Mouse (Mus musculus) MEL (cell line): ENCODE results near the gene Vti1a. TPM values are rescaled to one million over a fixed set of nuclear protein-coding genes. Genes with fewer than 3 reads are reported as not detected.
A peak's percentile ranks its signal among the peaks of the same experiment; 100 is the strongest.

Source experiments
- DNase-seq: peaks from one replicate; pipeline ENCODE4 v3.0.0; 2011; ENCODE audit warnings: low read depth, low spot score
- H3K27ac ChIP-seq: 2 replicates; pipeline ENCODE4 v1.5.1; 2012; ENCODE audit warnings: low read depth, mild to moderate bottlenecking, control low read depth, low read length, moderate library complexity; ENCODE audit not compliant: control insufficient read depth
- H3K27me3 ChIP-seq, 2 experiments: fragments of 150-350 bp in 1 of 2; sonication (generic) in 1 of 2; 2 replicates each; pipeline ENCODE4 v1.6.1; 2012; ENCODE audit warnings: low read length in 2 of 2, mild to moderate bottlenecking in 2 of 2, improper control_type of control experiment in 1 of 2, moderate library complexity in 1 of 2; ENCODE audit not compliant: insufficient read depth in 2 of 2, control insufficient read depth in 1 of 2
- H3K36me3 ChIP-seq, 2 experiments: 2 replicates each; pipeline ENCODE4 v1.6.1; 2012 to 2014; ENCODE audit warnings: low read length in 2 of 2, improper control_type of control experiment in 1 of 2, inconsistent platforms in 1 of 2, mild to moderate bottlenecking in 1 of 2; ENCODE audit not compliant: insufficient read depth in 2 of 2, control insufficient read depth in 1 of 2
- H3K4me1 ChIP-seq, 2 experiments: fragments of 150-350 bp in 1 of 2; sonication (generic) in 1 of 2; 2 replicates each; pipeline ENCODE4 v1.6.1; 2012; ENCODE audit warnings: low read length in 2 of 2, improper control_type of control experiment in 1 of 2, mild to moderate bottlenecking in 1 of 2; ENCODE audit not compliant: insufficient read depth in 2 of 2, control insufficient read depth in 1 of 2
- H3K4me3 ChIP-seq, 2 experiments: fragments of 150-350 bp in 1 of 2; sonication (generic) in 1 of 2; 2 replicates each; pipeline ENCODE4 v1.5.1; 2012; ENCODE audit warnings: low read depth in 2 of 2, low read length in 2 of 2, mild to moderate bottlenecking in 2 of 2, moderate library complexity in 2 of 2, control low read depth in 1 of 2, improper control_type of control experiment in 1 of 2; ENCODE audit not compliant: control insufficient read depth in 1 of 2, insufficient read depth in 1 of 2
- H3K79me2 ChIP-seq: 2 replicates; pipeline ENCODE4 v1.6.1; 2012; ENCODE audit warnings: mild to moderate bottlenecking, low read length, moderate library complexity; ENCODE audit not compliant: control insufficient read depth, poor library complexity, insufficient read depth
- H3K9ac ChIP-seq: 2 replicates; pipeline ENCODE4 v1.6.1; 2012; ENCODE audit warnings: low read depth, mild to moderate bottlenecking, control low read depth, low read length, moderate library complexity; ENCODE audit not compliant: control insufficient read depth, poor library complexity, severe bottlenecking
- H3K9me3 ChIP-seq: fragments of 150-350 bp; sonication (generic); replicated peaks from 2 replicates; pipeline ENCODE4 v1.6.1; 2012; ENCODE audit warnings: mild to moderate bottlenecking, low read length, improper control_type of control experiment, moderate library complexity; ENCODE audit not compliant: insufficient read depth
- BHLHE40 ChIP-seq: IDR thresholded peaks from 2 replicates; pipeline ENCODE4 v1.6.1; 2012; ENCODE audit warnings: low read depth, mild to moderate bottlenecking, inconsistent platforms, low read length, improper control_type of control experiment, borderline replicate concordance
- CHD2 ChIP-seq: IDR thresholded peaks from 2 replicates; pipeline ENCODE4 v1.6.1; 2011; ENCODE audit warnings: low read length, improper control_type of control experiment
- EP300 ChIP-seq, 2 experiments: IDR thresholded peaks; 2 replicates each; pipeline ENCODE4 v1.6.1; 2011; ENCODE audit warnings: improper control_type of control experiment in 2 of 2, low read length in 2 of 2, low read depth in 1 of 2, mild to moderate bottlenecking in 1 of 2
- ETS1 ChIP-seq: IDR thresholded peaks from 2 replicates; pipeline ENCODE4 v1.6.1; 2012; ENCODE audit warnings: low read depth, mild to moderate bottlenecking, inconsistent platforms, low read length, improper control_type of control experiment, moderate library complexity
- GATA1 ChIP-seq: IDR thresholded peaks from 2 replicates; pipeline ENCODE4 v1.6.1; 2011; ENCODE audit warnings: low read depth, low read length, improper control_type of control experiment
- JUND ChIP-seq: IDR thresholded peaks from 2 replicates; pipeline ENCODE4 v1.6.1; 2011; ENCODE audit warnings: low read depth, mild to moderate bottlenecking, improper control_type of control experiment, low read length
- MAX ChIP-seq: IDR thresholded peaks from 2 replicates; pipeline ENCODE4 v1.6.1; 2011; ENCODE audit warnings: low read length, improper control_type of control experiment
- MYB ChIP-seq: IDR thresholded peaks from 2 replicates; pipeline ENCODE4 v1.6.1; 2011; ENCODE audit warnings: mild to moderate bottlenecking, low read depth, low read length, improper control_type of control experiment
- MYC ChIP-seq: IDR thresholded peaks from 2 replicates; pipeline ENCODE4 v1.6.1; 2011; ENCODE audit warnings: low read depth, mild to moderate bottlenecking, low read length, improper control_type of control experiment, moderate library complexity
- NELFE ChIP-seq: IDR thresholded peaks from 2 replicates; pipeline ENCODE4 v1.6.1; 2011; ENCODE audit warnings: low read depth, low read length, improper control_type of control experiment
- POLR2AphosphoS2 ChIP-seq: IDR thresholded peaks from 2 replicates; pipeline ENCODE4 v1.6.1; 2011; ENCODE audit warnings: low read length, improper control_type of control experiment
- POLR2AphosphoS5 ChIP-seq: IDR thresholded peaks from 2 replicates; pipeline ENCODE4 v1.6.1; 2012; ENCODE audit warnings: low read depth, borderline replicate concordance, mild to moderate bottlenecking, inconsistent platforms, low read length, moderate library complexity, mixed read lengths
- RCOR1 ChIP-seq: IDR thresholded peaks from 2 replicates; pipeline ENCODE4 v1.6.1; 2012; ENCODE audit warnings: low read depth, mild to moderate bottlenecking, inconsistent platforms, low read length, improper control_type of control experiment
- SIN3A ChIP-seq: IDR thresholded peaks from 2 replicates; pipeline ENCODE4 v1.6.1; 2012; ENCODE audit warnings: low read length, improper control_type of control experiment, inconsistent platforms
- TAL1 ChIP-seq: IDR thresholded peaks from 2 replicates; pipeline ENCODE4 v1.6.1; 2012; ENCODE audit warnings: mild to moderate bottlenecking, inconsistent platforms, low read length, moderate library complexity, mixed read lengths
- TBP ChIP-seq: IDR thresholded peaks from 2 replicates; pipeline ENCODE4 v1.8.0; 2011; ENCODE audit warnings: low read depth, low read length, improper control_type of control experiment
- UBTF ChIP-seq: IDR thresholded peaks from 2 replicates; pipeline ENCODE4 v1.6.1; 2012; ENCODE audit warnings: low read depth, mild to moderate bottlenecking, inconsistent platforms, low read length, improper control_type of control experiment, moderate library complexity, borderline replicate concordance; ENCODE audit not compliant: insufficient read depth
- USF1 ChIP-seq: IDR thresholded peaks from 2 replicates; pipeline ENCODE4 v1.6.1; 2014; ENCODE audit warnings: low read depth, mild to moderate bottlenecking, inconsistent platforms, low read length, improper control_type of control experiment, moderate library complexity
- ZNF384 ChIP-seq: IDR thresholded peaks from 2 replicates; pipeline ENCODE4 v1.6.1; 2012; ENCODE audit warnings: low read depth, mild to moderate bottlenecking, inconsistent platforms, low read length, improper control_type of control experiment
- polyA plus RNA-seq, 2 experiments: library from polyadenylated mRNA; stranded (reverse) in 1 of 2; unstranded in 1 of 2; fragments of >175 nt in 1 of 2; fragments of >200 nt in 1 of 2; gene quantifications; 2 replicates each; pipeline versions ENCODE4 v1.2.1 to v1.2.4; 2012; ENCODE audit warnings: low replicate concordance in 2 of 2, low read depth in 1 of 2; ENCODE audit not compliant: insufficient read length in 2 of 2, insufficient read depth in 1 of 2, missing spikeins in 1 of 2
- total RNA-seq: library from RNA; depleted of rRNA; stranded (reverse); fragments of 300-350 nt; gene quantifications from 2 replicates; pipeline ENCODE4 v1.2.3, GENCODE M21; 2012

Vti1a gene
- total and polyA plus RNA-seq, 3 experiments = 37.2 to 119 (median 42.8) TPM

GRCm38 (mm10) chr19:55565523-55566369, 249.7 kb downstream of the Vti1a start (continued):
- TF ChIP-seq NELFE = no peak
- TF ChIP-seq GATA1 = peak; percentile 84
- peak; percentile 85 for TF ChIP-seq RCOR1
- peak; percentile 91 for TF ChIP-seq ETS1
- 0 out of 2 replicates have a peak, but pooled peaks have one; percentile 27 for TF ChIP-seq TBP
- no peak for TF ChIP-seq MAX
- no peak for TF ChIP-seq MYB
- TF ChIP-seq UBTF = no peak
- TF ChIP-seq POLR2AphosphoS2 = no peak
- TF ChIP-seq POLR2AphosphoS5 = no peak
- no peak for TF ChIP-seq USF1
- peak; percentile 59; the same call in 1 of the 2 replicates for TF ChIP-seq BHLHE40
- TF ChIP-seq ZNF384 = peak; percentile 87
- no peak for TF ChIP-seq CHD2

DNA sequence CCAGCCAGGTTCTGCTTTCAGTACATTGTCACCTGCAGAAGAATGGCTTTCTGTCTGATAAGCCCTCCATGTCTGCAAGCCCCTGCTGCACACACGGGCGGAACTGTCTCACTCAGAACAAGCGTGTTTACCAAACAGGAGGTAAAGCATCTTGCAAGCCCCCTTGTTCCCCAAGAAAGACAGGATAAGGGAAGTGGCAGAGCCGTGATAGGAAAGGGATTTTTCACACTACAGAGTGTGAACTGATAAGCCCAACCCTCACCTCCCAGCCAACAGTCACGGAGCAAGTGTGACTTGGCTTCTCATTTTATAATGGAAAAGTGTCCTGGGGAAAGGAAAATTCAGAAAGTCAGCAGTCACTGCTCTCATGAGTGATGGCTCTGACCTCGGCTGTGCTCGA, 253.0 kb downstream of the Vti1a start:
- Histone ChIP-seq H3K9ac (no peak overlapping the region), H3K36me3 (peaks cover 0 to 37% of the 10 kb centered on the region in 2 experiments; a peak in 2 of 4 replicates), H3K27me3 (no peaks in the 10 kb centered on the region), H3K4me3 (no peak overlapping the region), H3K9me3 (no peaks in the 10 kb centered on the region)
- peak; percentile 37 for DNase-seq
- peak; percentile 41 to 62 for TF ChIP-seq EP300 (IDR thresholded peaks at IDR 0.05; ENCODE audit: low read depth in 1 of 2, low read length in 2 of 2)
- no peak for TF ChIP-seq MYB
- peak; percentile 25; the same call in 1 of the 2 replicates for TF ChIP-seq ETS1
- peak; percentile 78 for TF ChIP-seq RCOR1
- peak; percentile 49; the same call in 1 of the 2 replicates for TF ChIP-seq GATA1
- TF ChIP-seq, all 39 proteins: peak for 4
- H3K4me1 ChIP-seq = peaks cover 17 to 32% of the 10 kb centered on the region in 2 experiments
- no peaks in the 10 kb centered on the region for H3K79me2 ChIP-seq
- H3K27ac ChIP-seq = no peak overlapping the region

DNA sequence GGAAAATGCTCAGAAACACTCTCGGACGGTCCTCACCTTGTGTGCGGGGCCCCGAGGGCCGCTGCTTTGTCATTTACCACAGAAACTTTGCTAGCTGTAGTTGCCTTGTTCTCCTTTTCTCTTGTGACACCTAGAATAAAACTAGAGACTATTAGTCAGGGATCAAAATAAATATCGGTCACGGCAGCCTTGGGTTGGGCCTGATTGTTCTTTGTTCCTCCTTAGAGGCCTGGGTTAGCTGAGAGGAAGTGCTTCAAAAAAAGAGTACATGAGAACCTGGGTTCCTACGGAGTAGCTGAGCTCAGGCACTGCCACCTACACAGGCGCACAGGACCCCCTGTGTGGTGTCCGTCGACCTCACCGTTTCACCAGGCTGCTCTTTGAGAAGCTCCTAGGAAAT, 253.8 kb downstream of the Vti1a start:
- peak; percentile 38 for DNase-seq
- no peak overlapping the region for H3K27ac ChIP-seq
- TF ChIP-seq TAL1 (no peak), USF1 (no peak), RCOR1 (no peak), JUND (no peak), SIN3A (no peak), GATA1 (no peak), MYC (no peak), EP300 (IDR thresholded peaks at IDR 0.05; ENCODE audit: low read depth in 1 of 2, low read length in 2 of 2) (no peak)
- no peak overlapping the region for H3K9ac ChIP-seq
- no peaks in the 10 kb centered on the region for H3K9me3 ChIP-seq
- no peaks in the 10 kb centered on the region for H3K79me2 ChIP-seq
- H3K4me3 ChIP-seq = no peak overlapping the region
- peaks cover 12 to 26% of the 10 kb centered on the region in 2 experiments for H3K4me1 ChIP-seq
- H3K36me3 ChIP-seq = peaks cover 0 to 32% of the 10 kb centered on the region in 2 experiments; a peak in 2 of 4 replicates
- no peaks in the 10 kb centered on the region for H3K27me3 ChIP-seq
